Mouse (Mus musculus): Measurements from ENCODE around the gene Kdm1a. TPM values are rescaled to one million over a fixed set of nuclear protein-coding genes. Genes with fewer than 3 reads are reported as not detected.

The Kdm1a gene
- 10 to 100 TPM; 88.7 to 93.5 TPM for total RNA-seq (2021)
- long read RNA-seq, experiment 1, transcript Kdm1a-202 (20 exons, 3,028 nt) = minor isoform, 47 of 118 reads
- long read RNA-seq, experiment 1, transcript Kdm1a-203 (19 exons, 3,008 nt) = major isoform, 54 of 118 reads
- long read RNA-seq, experiment 1, partial matches to known transcripts = 7 of 118 reads
- long read RNA-seq, experiment 1, other reads (novel, unspliced or antisense) = 10 of 118 reads
- long read RNA-seq, experiment 2, transcript Kdm1a-203 (19 exons, 3,008 nt) = major isoform, 34 of 69 reads
- long read RNA-seq, experiment 2, transcript Kdm1a-202 (20 exons, 3,028 nt) = minor isoform, 25 of 69 reads
- long read RNA-seq, experiment 2, partial matches to known transcripts = 8 of 69 reads
- long read RNA-seq, experiment 2, other reads (novel, unspliced or antisense) = 2 of 69 reads

DNA sequence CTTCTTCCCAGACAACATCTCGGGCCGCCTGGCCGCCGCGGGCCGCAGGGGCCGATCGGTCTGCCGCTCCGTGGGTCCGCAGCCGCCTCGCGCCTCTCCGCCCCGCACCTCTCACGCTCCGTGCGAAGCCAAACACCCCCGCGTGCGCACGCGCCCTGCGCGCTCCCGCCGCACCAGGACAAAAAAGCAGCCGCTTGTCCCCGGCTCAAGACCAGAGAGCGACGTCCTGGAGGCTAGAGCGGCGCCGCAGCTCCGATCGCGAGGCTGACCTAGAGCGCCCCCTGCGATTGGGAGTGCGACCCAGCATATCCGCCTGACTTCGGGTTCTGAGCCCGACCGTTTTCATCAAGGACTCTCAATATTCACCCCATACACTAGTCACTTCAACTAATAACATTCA is at the start of gene Kdm1a:
Kdm1a (minus strand) TSS at position 156 of the 400 bp plus-strand sequence.
- peak; percentile 96 to 97 for DNase-seq (ENCODE audit: low spot score in 2 of 2)

DNA sequence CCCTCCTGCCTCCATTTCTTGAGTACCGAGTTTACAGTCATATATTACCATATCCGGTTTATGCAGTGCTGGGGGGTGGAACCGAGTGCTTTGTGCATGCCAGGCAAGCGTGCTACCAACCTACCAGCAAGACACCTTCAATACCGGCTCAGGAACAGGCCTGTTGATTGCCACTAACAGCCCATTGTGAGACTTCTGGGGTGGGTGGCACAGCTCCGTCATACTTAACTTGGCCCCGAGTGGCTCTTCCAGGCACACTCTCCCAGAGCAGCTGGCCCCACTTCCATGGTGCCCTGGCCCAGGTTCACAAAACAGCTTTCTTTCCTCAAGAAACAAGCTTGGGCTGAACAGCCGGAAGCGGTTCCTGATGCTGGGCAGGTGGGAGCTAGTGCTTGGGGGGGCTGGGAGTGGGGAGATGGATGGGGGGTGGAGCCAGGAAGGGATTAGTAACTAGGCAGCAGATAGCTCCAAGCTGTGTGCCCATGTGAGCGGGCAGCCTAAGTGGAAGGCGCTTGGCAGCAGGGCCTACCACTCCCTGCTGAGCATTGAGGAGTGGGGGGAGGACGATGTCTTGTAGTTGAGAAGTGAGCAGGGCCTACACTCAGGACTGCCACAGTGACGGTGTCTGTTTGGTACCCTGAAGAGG is 49.5 kb upstream of the Kdm1a start:
- DNase-seq (ENCODE audit: low spot score in 2 of 2) = peak in 1 of 2 experiments; percentile 22

- no peak for DNase-seq (ENCODE audit: low spot score in 2 of 2)
Measured at GRCm38 (mm10) chr4:136651357-136651811, 48.9 kb upstream of the Kdm1a start.

DNA sequence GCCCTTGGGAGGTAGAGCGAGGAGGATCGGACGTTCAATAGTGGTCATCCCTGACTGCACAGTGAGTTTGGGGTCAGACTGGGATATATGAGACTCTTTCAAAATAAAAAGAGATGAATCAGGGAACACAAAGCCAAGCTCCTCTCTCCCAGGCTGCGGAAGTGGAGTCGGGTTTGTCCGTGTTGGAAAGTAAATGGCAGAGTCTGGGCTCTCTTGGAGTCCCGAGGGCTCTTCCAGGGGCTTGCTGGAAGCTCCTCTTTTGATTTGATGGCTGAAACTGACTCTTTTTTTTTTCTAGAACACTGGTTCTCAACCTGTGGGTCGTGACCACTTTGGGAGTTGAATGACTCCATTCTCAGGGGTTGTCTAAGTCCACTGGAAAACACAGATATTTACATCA is 47.7 kb upstream of the Kdm1a start:
- DNase-seq (ENCODE audit: low spot score in 2 of 2) = no peak

- peak in 1 of 2 experiments; percentile 35 for DNase-seq (ENCODE audit: low spot score in 2 of 2)
Measured at GRCm38 (mm10) chr4:136649480-136650196, 47.1 kb upstream of the Kdm1a start.

GRCm38 (mm10) chr4:136648922-136649479 is 46.5 kb upstream of the Kdm1a start:
- peak; percentile 86 to 94 for DNase-seq (ENCODE audit: low spot score in 2 of 2)

- no peak for DNase-seq (ENCODE audit: low spot score in 2 of 2)
Measured at GRCm38 (mm10) chr4:136638890-136639289, 36.4 kb upstream of the Kdm1a start.

- no peak for DNase-seq (ENCODE audit: low spot score in 2 of 2)
Measured at GRCm38 (mm10) chr4:136638230-136638750, 35.8 kb upstream of the Kdm1a start.

DNA sequence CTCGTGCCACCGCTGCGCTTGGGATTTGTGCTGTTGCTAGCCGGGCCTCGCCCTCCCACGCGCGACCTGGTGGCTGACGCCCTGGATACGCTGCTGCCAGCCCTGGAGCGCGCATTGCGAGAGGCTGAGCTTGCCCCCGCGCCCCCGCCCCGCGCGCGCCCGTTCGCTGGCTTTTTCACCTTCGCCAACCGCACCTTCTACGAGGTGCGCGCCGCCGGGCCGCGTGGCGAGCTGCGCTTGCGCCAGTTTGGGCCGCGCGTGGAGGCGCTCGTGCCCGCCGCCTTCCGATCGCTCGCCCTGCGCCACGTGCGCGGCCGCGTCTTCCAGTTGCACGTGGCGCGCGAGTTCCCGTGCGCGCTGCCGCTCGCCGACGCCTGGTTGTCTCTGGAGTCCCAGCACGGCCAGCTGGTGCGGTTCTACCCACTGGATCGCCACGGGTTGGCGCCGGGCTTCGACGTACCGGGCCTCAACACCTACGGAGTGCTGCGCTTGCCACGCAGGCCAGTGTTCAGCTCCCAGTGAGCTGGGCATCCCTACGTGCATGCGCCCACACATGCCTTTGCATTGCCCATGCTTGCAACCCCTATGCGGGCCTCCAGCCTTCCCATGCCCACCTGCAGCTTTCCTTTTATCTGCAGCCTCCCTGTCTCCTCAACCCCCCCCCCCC is 35.2 kb upstream of the Kdm1a start:
- DNase-seq (ENCODE audit: low spot score in 2 of 2) = peak; percentile 67 to 81

DNA sequence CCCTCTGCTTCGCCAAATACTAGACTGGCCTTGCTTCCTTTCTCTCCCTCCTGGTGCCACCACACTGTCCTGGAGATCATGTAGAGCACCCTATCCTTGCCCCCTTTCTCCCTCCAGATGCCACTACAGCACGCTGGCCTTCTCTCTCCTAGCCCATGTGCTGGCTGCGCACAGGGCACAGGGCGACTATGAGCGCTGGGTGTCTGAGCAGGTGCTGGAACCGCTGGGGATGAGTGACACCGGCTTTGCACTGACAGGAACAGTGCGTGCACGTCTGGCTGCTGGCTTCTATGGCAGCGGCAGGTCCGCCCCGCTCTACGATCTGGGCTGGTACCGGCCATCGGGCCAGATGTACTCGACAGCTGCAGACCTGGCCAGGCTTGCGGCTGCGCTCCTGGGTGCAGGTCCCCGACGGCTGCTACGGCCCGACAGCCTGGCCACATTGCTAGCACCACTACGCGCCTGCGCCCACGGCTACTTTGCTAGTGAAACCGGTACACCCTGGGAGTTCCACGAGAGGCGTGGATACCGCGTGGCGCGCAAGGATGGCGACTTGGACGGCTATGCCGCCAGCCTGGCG is 34.5 kb upstream of the Kdm1a start:
- no peak for DNase-seq (ENCODE audit: low spot score in 2 of 2)

GRCm38 (mm10) chr4:136636511-136636910 is 34.0 kb upstream of the Kdm1a start:
- DNase-seq (ENCODE audit: low spot score in 2 of 2) = no peak

GRCm38 (mm10) chr4:136635995-136636394 is 33.5 kb upstream of the Kdm1a start:
- DNase-seq (ENCODE audit: low spot score in 2 of 2) = no peak

GRCm38 (mm10) chr4:136631237-136631994 is 28.9 kb upstream of the Kdm1a start:
- peak in 1 of 2 experiments; percentile 24 for DNase-seq (ENCODE audit: low spot score in 2 of 2)

- DNase-seq (ENCODE audit: low spot score in 2 of 2) = no peak
Measured at GRCm38 (mm10) chr4:136626590-136626989, 24.1 kb upstream of the Kdm1a start.

- DNase-seq (ENCODE audit: low spot score in 2 of 2) = no peak
Measured at GRCm38 (mm10) chr4:136622388-136622787, 19.9 kb upstream of the Kdm1a start, which contains the start of gene Lactbl1. Gene Lactbl1, plus strand, starts transcription at chr4:136622621.

DNA sequence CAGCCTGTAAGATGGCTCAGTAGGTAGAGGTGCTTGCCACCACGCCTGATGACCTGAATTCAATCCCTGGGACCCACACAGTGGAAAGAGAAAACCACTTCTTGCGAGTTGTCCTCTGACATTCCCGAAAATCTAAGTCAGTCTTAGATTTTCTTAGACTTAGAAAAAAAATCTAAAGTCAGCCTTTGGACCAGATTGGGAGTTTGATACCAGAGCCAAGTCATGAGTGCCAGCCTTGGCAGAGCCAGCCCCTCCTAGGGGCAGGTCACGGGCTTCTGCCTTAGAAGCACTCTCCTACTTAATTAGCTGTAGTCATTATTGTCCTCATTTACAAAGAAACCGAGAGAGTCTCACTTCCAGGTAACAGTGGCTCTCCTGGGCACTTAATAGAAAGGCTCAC is 19.4 kb upstream of the Kdm1a start:
- no peak for DNase-seq (ENCODE audit: low spot score in 2 of 2)

- peak; percentile 27 to 69 for DNase-seq (ENCODE audit: low spot score in 2 of 2)
Measured at GRCm38 (mm10) chr4:136621336-136621735, 18.8 kb upstream of the Kdm1a start.

DNA sequence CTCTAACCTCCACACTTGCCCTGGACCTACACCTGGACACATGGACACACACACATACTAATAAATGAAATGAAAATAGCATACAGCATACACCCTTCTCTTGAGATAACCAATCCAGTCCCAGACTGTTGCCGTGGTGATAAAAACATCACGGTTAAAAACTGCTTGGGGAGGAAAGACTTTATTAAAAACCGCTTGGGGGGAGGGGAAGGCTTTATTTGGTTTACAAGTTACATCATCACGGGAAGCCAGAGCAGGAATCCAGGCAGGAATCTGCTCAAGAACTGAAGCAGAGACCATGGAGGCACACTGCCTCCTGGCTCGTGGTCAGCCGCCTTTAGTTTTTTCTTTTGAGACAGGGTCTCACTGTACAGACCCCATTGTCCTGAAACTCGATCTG is 11.1 kb upstream of the Kdm1a start:
- DNase-seq (ENCODE audit: low spot score in 2 of 2) = no peak

DNA sequence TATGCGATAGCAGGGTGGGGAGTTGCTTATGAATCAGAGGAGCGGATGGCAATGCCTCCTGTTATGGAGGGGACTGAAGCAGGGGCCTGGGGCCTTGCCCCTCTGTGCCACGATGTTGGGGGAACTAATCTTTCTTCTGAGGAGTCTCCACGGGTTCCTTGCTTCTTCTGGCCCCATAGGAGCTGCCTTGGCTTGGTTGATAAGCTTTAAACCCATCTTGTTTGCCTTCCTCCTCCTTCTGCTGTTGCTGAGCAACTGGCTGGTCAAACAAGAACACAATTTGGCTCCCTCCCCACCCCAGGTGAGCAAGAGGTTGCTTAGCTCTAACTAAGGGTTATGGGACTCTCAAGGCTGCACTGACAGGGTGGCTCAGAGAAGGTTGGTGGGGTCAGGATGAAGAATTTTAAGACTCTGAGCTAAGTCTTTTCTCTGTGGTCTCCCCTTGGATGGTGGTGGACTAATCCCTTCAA is 7.9 kb upstream of the Kdm1a start, which contains the start of gene Tex46:
Tex46 (plus strand) TSS at position 51 of the 470 bp plus-strand sequence.
- no peak for DNase-seq (ENCODE audit: low spot score in 2 of 2)
